Mouse (Mus musculus): Measurements from ENCODE around the gene Mical1.

The Mical1 gene

DNA sequence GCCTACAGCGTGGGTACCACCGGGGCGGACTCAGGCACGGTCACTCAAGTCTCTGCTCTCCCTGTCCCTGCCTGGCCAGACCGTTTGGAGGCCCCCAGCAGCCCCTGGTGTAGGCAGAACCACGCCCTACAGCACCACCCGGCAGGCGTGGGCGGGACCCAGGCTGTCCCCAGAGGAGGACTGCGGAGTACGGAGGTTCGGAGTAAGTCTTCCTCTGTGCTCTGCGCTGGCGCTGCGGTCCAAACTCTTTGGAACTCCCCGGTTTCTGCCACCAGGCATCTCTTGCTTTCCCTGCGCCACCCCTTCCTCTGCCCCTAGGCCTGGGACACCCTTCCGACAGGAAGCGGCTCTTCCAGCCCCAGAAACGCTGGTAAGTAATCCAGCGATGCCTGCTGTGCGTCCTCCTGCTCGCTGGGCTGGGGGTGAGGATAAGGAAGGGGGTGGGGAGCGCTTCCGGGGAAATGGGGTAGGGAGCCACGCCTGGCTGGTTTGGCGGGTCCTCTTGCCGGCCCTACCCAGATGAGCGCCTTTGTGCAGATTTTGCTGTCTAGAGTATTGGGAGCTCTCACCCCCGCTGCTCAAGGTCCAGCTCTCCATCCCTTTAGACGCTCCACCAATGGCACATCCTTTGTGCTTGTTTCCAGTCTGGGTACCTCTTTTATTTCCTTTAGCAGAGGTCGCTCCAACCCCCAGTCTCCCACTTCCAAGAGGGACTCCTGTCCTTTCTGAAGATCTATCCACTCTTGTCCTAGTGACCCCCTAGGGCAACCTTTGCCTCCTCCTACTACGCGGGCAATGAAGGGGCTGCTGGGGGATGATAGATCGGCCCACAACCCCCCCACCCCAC lies at the start of gene Mical1:
Gene Mical1, plus strand, starts transcription at position 144 of the 847 bp plus-strand sequence.
- peak; percentile 75 for DNase-seq (ENCODE audit: low spot score)

DNA sequence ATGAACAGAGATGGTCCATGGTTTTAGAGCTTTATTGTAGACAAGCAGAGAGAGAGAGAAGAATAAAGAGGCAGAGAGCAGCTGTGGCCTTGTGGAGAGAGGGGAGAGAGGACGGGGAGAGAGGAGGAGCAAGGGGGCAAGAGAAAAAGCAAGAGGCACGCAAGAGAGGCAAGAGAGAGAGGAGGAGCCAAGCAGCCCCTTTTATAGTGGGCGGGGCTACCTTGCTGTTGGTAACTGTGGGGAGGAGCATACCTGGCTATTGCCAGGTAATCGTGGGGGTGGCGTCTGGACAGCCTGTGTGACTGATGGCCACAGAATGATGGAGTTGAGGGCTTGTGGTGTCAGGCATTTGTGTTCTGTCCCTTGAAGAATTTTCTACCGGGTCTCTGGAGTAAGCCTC lies 49.7 kb upstream of the Mical1 start:
- DNase-seq (ENCODE audit: low spot score), result no peak

DNA sequence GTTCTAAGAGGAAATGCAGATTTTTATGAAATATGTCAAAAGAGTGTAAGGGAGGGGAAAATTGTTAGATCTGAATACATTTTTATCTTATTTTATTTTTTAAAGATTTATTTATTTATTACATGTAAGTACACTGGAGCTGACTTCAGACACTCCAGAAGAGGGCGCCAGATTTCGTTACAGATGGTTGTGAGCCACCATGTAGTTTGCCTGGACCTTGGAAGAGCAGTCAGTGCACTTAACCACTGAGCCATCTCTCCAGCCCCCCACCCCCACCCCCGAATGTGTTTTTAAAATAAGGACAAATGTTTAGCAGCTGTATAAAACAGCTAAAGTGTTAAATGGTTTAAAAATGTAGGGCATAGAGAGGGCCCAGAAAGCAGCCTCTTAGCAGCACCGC lies 41.5 kb upstream of the Mical1 start:
- peak; percentile 71 for DNase-seq (ENCODE audit: low spot score)

DNA sequence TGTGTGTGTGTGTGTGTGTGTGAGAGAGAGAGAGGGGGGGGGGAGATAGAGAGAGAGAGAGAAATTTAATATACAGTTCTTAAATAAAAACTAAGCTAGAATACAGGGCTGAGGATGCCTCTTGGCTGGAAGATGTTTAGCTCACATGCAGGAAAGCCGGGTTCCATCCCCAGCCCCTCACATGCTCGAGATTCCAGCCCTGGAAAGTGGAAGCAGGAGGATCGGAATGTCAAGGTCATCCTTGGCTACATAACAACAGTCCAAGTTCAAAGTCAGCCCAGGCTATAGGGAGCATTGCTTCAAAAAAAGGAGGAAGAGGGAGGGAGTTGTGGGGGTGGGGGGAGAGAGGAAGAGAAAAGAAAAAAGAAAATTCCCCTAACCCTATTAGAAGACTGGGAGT lies 41.0 kb upstream of the Mical1 start:
- no peak for DNase-seq (ENCODE audit: low spot score)

DNA sequence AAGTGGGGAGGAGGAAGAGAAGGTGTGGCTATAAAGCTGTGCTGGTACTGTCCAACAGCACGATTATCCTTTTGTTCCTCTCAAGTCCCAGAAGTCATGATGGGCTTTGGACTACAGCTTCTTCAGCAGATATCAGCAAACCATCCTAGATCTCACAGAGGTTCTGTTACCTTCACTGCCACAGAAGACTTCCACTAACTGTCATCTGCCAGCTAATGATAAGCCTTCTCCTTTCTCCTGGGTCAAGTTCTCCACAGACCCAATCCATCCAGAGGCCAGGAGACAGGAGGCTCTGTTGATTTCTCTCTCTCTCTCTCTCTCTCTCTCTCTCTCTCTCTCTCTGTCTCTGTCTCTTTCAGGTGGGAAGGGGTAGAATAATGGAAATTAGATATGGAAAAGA lies 27.9 kb upstream of the Mical1 start:
- no peak for DNase-seq (ENCODE audit: low spot score)

DNA sequence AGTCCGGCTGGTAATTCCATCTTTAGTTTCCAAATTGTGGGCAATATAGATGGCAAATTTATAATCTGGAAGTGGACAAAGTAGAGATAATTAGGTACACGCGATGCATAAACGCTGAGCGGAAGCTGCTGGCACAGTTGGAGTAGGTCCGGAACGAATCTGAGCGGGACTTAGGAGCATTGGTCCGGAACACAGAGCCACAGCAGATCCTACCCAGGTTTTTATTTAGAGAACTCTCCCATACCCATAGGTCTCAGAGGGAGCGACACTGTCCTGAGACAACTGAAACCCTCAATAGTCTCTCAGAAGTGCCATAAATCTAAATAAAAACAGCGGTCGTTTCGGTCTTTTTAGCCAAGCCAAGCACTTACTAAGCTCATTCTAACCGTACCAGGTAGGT lies 26.4 kb upstream of the Mical1 start:
- no peak for DNase-seq (ENCODE audit: low spot score)

DNA sequence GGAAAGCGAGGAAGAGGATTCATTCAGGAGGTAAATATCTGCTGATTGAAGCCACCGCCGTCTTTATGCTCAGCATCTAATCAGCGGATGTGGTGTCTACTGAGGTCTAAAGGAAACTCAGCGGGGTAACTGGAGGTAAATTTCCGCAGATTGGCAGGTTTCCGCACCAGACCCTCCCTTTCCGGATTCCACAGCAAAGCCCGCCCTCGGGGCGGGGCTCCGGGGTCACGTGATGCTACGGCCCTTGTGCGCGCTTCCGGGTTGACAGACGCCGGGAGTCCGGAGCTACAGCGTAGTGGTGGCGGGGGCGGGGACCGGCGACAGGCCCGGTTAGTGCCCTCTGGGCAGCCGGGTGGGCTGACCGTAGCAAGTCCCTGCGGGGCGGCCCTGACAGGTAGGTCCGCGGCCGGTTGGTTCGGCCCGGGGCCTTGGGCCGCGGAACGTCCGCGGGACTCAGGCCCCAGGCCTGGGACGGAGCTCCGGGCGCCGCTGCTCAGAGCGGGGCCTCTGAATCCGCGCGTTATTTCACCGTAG lies 25.9 kb upstream of the Mical1 start, which contains the start of gene Zbtb24:
Gene Zbtb24, plus strand, starts transcription at position 247 of the 534 bp plus-strand sequence.
- DNase-seq (ENCODE audit: low spot score), result peak; percentile 99

DNA sequence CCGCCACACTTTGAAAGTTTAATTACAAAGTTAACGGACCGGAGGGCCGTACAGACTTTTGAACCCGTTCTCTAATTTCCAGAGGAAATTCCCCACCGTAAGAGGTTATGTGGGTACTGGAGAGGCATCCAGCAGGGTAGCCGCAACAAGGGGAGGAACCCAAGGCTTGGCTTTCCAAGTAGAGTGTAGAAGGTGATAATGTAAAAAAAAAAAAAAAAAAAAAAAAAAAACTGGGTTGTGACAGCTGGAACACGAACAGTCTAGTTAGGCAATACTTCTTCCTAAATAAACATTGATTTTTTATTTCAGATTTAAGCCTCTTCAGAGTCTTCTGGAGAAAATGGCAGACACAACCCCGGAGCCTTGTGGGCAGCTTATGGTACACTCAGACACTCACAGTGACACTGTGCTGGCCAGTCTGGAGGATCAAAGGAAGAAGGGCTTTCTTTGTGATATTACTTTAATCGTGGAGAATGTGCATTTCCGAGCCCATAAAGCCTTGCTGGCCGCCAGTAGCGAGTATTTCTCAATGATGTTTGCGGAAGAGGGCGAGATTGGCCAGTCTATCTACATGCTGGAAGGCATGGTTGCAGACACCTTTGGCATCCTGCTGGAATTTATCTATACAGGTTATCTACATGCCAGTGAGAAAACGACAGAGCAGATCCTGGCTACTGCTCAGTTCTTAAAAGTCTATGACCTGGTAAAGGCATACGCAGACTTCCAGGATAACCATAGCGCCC lies 25.2 kb upstream of the Mical1 start:
- no peak for DNase-seq (ENCODE audit: low spot score)

DNA sequence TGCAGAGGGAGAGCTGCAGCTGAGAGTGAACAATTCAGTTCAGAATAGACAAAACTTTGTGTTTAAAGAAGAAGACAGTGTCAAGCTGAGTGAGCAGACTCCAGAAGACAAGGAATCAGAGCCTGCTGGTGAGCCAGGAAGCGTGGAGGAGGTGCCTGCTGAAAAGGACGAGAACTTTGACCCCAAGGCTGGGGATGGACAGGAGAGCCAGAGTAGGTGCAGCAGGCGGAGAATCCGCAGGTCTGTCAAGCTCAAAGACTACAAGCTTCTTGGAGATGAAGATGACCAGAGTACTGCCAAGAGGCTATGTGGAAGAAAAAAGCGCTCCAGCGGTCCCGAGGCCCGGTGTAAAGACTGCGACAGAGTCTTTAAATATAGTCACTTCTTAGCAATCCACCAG lies 24.5 kb upstream of the Mical1 start:
- DNase-seq (ENCODE audit: low spot score), result no peak

DNA sequence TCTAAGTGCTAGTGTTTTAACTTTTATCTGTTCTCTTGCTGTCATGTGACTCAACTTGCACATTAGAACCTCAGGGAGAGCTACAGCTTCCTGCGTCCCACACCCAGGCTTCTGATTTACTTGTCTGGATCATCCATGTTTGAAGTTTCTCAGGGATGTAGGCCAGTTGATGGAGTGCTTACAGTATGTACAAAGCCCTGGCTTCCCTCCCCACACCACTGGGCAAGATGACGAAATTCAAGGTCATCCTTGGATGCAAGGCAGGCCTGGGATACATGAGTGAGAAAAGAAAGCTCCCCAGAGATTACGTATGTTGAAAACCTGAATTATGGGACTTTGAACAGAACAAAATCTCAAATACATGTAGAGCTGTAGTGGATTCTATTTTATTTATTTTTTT lies 23.3 kb upstream of the Mical1 start:
- peak; percentile 35 for DNase-seq (ENCODE audit: low spot score)

DNA sequence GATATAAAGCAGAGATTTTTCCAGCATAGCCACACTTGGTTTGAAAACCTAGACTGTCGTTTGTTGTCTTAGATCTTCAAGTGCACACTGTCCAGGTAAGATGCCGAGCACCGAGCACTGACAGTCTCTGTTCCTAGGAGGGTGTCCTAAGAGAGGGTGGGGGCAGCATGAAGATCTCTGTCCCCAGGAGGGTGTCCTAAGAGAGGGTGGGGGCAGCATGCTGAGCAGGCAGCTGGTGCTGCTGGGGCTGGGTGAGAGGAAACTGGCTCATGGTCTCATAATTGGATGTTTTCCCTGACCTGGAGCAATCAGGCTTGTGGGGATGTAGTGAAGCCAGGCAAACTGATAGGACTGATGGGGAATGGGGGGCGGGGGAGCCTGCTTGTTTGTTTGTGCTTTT lies 16.1 kb upstream of the Mical1 start:
- DNase-seq (ENCODE audit: low spot score), result no peak

DNA sequence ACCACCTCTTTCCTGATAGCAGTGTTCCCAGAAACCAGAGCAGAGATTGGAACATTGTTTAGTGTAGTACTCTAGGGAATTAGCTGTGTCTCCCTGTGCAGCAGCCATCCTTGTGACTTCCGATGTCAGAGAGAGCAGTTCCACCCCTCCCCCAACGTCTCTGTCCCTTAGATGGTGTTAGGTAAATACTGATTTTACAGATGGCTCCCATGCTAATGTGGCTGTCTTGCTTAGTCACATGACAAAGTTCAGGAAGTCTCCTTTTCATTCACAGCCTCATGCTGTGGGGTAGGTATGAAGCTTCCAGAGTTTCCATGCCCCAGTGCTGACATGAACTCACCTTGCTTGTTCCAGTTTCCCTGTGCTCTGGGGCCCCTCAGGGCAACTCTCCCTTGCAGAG lies 15.6 kb upstream of the Mical1 start:
- DNase-seq (ENCODE audit: low spot score), result peak; percentile 60

DNA sequence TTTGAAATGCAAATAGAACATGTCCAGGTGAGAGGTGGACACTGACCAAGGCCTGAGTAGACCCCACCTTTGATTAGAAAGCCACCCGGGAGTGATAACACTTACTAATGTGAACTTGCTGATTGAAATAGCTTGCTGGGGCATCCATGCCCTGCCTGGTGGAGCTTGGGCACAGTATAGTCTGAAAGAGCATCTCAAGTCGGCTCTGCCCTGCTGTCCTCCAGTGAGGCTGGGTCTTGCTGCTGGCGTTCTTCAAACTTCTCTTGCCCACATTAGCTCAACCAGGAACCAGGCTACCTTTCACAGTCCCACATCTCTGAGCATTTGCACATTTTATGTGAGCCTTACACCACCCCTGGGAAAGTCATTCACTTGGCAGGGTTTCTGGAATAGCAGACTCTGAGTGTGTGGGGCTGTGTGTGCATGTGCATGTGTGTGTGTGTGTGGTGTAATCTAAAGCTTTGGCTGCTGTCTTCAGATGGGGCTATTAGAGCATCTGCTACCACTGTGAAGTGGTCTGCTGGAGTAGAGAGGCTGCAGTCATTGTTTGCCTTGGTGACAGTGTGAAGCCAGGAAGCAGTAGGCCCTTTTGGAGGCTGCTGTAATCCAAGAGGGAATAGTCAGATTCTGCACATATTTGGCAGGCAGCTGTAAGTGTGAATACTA lies 14.9 kb upstream of the Mical1 start:
- peak; percentile 53 for DNase-seq (ENCODE audit: low spot score)

DNA sequence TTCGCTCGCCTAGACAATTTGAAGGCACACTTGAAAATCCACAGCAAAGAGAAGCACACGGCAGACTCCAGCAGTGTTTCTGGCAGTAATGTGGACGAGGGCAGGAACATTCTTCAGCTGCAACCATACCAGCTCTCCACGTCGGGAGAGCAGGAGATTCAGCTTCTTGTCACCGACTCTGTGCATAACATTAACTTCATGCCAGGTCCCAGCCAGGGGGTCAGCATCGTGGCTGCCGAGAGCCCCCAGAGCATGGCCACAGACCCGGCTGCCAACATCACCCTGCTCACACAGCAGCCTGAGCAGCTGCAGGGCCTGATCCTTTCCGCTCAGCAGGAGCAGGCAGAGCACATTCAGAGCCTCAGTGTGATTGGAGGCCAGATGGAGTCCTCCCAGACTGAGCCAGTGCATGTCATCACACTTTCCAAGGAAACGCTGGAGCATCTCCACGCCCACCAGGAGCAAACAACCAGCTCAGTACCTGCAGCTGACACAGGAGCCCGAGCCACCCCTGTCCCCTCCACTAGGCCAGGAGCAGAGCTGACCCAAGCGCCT lies 11.6 kb upstream of the Mical1 start:
- DNase-seq (ENCODE audit: low spot score), result no peak

DNA sequence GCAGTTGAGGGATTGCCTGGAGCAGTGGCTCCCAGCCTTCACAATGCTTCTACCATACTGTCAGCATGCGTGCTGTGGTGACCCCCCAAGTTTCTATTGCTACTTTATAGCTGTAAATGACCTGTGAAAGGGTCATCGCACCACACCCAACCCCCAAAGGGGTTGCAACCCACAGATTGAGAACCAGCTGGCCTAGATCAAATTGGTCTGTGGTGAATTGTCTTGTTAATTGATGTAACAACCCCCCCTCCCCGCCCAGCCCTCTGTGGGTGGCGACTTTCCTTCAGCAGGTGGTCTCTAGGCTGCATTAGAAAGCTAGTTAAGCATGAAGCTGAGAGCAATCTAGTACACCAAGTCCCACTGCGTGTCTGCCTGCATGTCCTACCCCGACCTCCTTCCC lies 8.8 kb upstream of the Mical1 start:
- no peak for DNase-seq (ENCODE audit: low spot score)

DNA sequence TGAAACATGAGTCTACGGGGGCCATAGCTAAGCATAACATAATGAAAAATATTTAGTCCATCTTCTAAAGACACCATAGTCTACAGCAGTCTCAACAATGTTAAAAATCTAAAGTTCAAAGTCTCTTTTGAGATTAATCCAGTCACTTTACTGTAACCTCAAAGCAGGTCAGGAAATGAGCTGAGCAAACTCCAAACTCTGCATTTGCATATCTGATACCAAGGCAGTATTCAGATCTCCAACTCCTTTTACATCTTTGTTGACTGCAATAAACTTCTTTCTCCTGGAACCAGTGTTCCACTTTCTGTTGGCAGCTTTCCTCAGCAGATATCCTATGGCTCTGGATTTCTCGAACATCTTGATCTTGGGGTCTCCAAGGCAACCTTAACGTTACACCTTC lies 5.4 kb upstream of the Mical1 start:
- DNase-seq (ENCODE audit: low spot score), result no peak

DNA sequence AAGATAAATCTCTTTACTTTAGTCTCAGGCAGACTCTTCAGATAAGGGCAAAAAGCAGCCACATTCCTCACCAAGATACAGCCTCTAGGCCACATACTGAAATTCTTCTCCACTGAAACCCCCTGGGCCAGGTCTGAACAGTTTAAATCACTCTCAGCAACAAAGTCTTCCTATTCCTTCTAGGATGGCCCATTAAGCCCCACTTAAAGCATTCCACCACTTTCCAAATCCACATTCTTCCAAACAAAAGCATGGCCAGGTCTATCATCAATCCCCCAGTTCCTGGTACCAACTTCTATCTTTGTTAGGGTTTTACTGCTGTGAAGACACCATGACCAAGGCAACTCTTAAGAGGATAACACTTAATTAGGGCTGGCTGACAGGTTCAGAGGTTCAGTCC lies 3.6 kb upstream of the Mical1 start:
- no peak for DNase-seq (ENCODE audit: low spot score)

DNA sequence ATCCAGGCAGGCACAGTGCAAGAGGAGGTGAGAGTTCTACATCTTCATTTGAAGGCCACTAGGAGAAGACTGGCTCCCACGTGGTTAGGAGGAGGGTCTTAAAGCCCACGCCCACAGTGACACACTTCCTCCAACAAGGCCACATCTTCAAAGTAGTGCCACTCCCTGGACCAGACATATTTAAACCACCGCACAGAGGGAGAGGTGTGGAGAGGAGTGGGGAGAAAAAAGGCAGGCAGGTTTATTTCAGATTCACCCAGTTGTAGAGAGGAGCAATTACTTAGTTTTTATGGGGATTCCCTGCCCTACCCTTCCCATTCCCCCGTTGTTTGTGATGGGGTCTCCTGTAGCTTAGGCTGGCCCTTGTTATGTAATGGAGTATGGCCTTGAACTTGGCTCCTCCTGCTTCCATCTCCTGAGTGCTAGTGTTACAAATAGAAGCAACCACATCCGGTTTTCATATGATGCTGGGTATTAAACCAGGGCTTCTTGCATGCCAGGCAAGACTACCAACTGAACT lies 3.1 kb upstream of the Mical1 start:
- no peak for DNase-seq (ENCODE audit: low spot score)

DNA sequence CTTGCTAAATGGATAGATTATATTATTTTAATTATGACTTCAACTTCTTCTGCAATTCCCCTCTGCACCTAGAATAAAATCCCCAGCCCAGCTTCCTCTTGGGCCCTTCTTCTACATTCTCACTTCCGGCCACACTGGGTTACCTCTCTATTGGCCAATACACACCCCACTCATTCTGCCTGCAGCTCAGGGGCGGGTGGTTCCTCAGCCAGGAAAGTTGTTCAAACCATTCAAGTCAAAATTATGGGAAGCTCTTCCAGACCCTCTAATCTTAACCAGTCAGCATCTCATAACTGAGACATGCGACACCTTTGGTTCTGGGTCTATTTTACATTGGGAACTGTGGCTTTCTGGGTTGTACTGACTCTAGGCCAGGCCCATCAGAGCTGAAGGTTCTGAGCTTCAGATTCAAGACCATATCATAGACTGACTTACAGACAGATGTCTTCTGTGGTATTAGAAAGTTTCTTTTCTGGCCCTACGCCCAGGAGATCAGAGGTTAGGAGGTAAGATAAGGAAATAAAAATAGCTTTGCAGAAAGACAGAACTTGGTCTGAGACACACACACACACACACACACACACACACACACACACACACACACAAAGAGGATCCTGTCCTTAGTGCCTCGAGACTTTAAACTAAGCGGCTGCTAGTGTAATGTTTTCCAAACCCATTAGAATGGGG lies 2.2 kb upstream of the Mical1 start:
- no peak for DNase-seq (ENCODE audit: low spot score)

DNA sequence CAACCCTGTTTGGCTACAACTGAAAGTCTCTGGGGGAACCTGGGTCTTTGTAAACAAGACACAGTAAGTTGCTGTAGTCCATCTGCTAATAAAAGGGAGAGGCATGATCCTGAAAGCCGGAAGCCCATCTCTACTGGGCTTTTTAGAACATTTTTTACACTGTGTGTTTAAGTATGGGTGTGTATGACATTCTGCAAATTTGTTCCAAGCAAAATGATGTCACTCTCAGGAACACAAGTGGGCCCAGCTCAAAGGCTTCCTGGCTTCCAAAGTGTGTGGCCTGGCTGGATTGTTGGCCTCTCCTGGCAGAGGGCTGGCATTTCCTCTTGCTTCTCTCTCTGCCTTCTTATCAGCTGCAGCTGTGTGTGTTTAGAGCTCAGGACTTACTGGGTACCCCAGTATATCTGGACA lies 1.1 kb upstream of the Mical1 start:
- peak; percentile 36 for DNase-seq (ENCODE audit: low spot score)

DNA sequence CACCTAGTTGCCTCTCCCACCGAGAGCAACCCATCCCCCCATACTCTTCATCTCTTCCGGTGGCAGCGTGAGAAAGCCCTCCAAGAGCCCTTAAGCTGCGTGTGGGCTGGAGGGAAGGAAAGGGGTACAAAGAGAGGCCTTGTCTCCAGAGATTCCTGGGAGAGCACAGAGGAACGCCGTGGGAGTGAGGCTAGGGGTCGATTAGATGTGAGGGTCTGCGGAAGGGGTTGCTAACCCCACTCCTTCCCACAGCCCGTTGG lies 834 bp downstream of the Mical1 start:
- DNase-seq (ENCODE audit: low spot score), result no peak

Data from MN1 (cell line).